In the genomic region with DNA sequence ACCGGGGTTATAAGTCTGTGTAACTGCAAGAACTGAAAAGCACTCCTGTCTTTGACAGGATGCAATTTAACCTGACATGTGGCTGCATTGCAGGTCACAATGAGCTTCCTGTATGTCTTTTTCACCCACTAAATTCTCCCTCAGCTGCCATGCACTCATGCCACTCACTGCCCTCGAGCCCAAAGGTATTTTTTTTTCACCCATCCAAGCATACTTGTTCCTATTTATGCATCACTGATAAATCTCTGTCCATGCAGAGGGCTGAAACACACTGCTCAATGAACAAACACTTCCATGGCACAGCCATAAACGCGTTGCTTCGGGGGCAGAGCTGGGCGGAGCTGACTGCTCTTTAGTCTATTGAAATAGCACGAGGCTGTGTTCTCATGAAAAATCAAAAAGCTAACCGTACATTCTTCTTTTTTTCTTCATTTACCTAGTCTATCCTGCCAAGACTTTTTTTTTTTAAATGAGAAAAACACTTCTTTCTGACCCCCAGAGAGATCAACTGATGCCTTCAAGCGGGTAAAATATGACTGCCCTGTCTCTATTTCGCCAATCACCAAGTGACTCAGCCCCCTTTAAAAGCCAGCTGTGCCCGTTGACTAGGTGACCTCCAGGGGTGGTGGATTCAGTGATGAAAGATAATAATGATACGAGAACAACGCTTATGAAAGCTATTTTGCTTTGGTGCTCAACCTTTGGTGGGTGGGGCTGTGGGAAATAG, we compare ENCODE assay signal across 12 mouse cellular contexts. TPM values are rescaled to one million over a fixed set of nuclear protein-coding genes. Genes with fewer than 3 reads are reported as not detected.
DNase-seq lines count a peak whose midpoint lies in the region; ATAC-seq and TF ChIP-seq lines count a peak whose summit lies in the region.
"Had no signal": no experiment of that assay in that cellular context is flagged by ENCODE, and none has a peak within 500 bp of the region (broad histone marks: within the 10 kb centered on the region; RNA-seq: fewer than 3 reads in every experiment).

No protein-coding gene starts in this region.

- no peaks in the 10 kb centered on the region for H3K27me3 ChIP-seq in MEL (ENCODE audit: control insufficient read depth in 1 of 2, insufficient read depth in 2 of 2, low read length in 2 of 2)
- no peaks in the 10 kb centered on the region for H3K27me3 ChIP-seq in heart, embryonic 16.5 days (ENCODE audit: control insufficient read depth, insufficient read depth, low read length)
- H3K27me3 ChIP-seq: liver, embryonic 12.5 days had no signal

- 46% methylated on average over 13 of the region's 13 CpGs for WGBS in heart, embryonic 16.5 days

- peaks cover 3 to 25% of the 10 kb centered on the region in 2 experiments; a peak in 3 of 4 replicates for H3K4me1 ChIP-seq in MEL (ENCODE audit: control insufficient read depth in 1 of 2, insufficient read depth in 2 of 2, low read length in 2 of 2)
- peaks cover 8% of the 10 kb centered on the region for H3K4me1 ChIP-seq in heart, embryonic 16.5 days (ENCODE audit: control insufficient read depth, insufficient read depth, low read length)
- H3K4me1 ChIP-seq: liver, embryonic 12.5 days had no signal

- no peaks in the 10 kb centered on the region for H3K9me3 ChIP-seq in MEL (replicated peaks; ENCODE audit: insufficient read depth, low read length)
- H3K9me3 ChIP-seq in heart, embryonic 16.5 days (replicated peaks; ENCODE audit: control insufficient read depth, low read length), result no peaks in the 10 kb centered on the region
- H3K9me3 ChIP-seq: liver, embryonic 12.5 days had no signal

- no peaks in the 10 kb centered on the region for H3K79me2 ChIP-seq in MEL (ENCODE audit: control insufficient read depth, insufficient read depth, low read length, poor library complexity)

- peak overlapping the region; percentile 66 for H3K9ac ChIP-seq in MEL (ENCODE audit: control insufficient read depth, low read depth, low read length, poor library complexity, severe bottlenecking)
- H3K9ac ChIP-seq in heart, embryonic 16.5 days (ENCODE audit: low read length), result peak overlapping the region; percentile 49
- H3K9ac ChIP-seq: liver, embryonic 12.5 days had no signal

- TF ChIP-seq RAD21 in MEL (IDR thresholded peaks at IDR 0.05; ENCODE audit: low read depth, low read length), result no peak

- no peak for DNase-seq in layer of hippocampus, adult 2 months (ENCODE audit: low spot score in 2 of 2)
- DNase-seq in layer of hippocampus, adult 18-20 months (ENCODE audit: low spot score in 2 of 2), result no peak
- DNase-seq in MEL (ENCODE audit: low read depth, low spot score), result peak; percentile 44
- peak; percentile 28 to 43 for DNase-seq in natural killer cell, adult 2 months (ENCODE audit: low spot score in 2 of 2)
- no peak for DNase-seq in ovary, postnatal 10 days (ENCODE audit: low spot score)
- DNase-seq in right cerebral cortex, postnatal 4 days, result no peak
- DNase-seq: kidney, postnatal 36 days had no signal

- no peak for TF ChIP-seq CTCF in layer of hippocampus, adult 2 months (conservative IDR thresholded peaks at IDR 0.05)
- TF ChIP-seq CTCF in MEL (IDR thresholded peaks at IDR 0.05 in 2 of 3, conservative IDR thresholded peaks at IDR 0.05 in 1 of 3; ENCODE audit: control insufficient read depth in 1 of 3, insufficient read depth in 1 of 3, low read depth in 2 of 3, low read length in 3 of 3, poor library complexity in 1 of 3, severe bottlenecking in 1 of 3), result no peak

- H3K4me3 ChIP-seq in layer of hippocampus, adult 2 months, result peak overlapping the region; percentile 40
- H3K4me3 ChIP-seq in MEL (ENCODE audit: control insufficient read depth in 1 of 2, insufficient read depth in 1 of 2, low read depth in 2 of 2, low read length in 2 of 2), result peak overlapping the region; percentile 68 to 83
- H3K4me3 ChIP-seq in heart, embryonic 16.5 days (ENCODE audit: low read length), result peak overlapping the region; percentile 36
- H3K4me3 ChIP-seq: liver, embryonic 12.5 days had no signal

- H3K36me3 ChIP-seq in MEL (ENCODE audit: control insufficient read depth in 1 of 2, insufficient read depth in 2 of 2, low read length in 2 of 2), result peaks cover 0 to 4% of the 10 kb centered on the region in 2 experiments; a peak in 2 of 4 replicates
- H3K36me3 ChIP-seq in heart, embryonic 16.5 days (ENCODE audit: control insufficient read depth, insufficient read depth), result no peaks in the 10 kb centered on the region
- H3K36me3 ChIP-seq: liver, embryonic 12.5 days had no signal

- TF ChIP-seq EP300 in MEL (IDR thresholded peaks at IDR 0.05; ENCODE audit: low read depth in 1 of 2, low read length in 2 of 2), result no peak

- no peak for TF ChIP-seq POLR2A in MEL (IDR thresholded peaks at IDR 0.05; ENCODE audit: control insufficient read depth in 1 of 2, insufficient read depth in 1 of 2, low read depth in 1 of 2, low read length in 2 of 2, poor library complexity in 1 of 2)

- peak overlapping the region; percentile 73 for H3K27ac ChIP-seq in layer of hippocampus, adult 2 months
- peak overlapping the region; percentile 65; the same call in 1 of the 2 replicates for H3K27ac ChIP-seq in MEL (ENCODE audit: control insufficient read depth, low read depth, low read length)
- no peak overlapping the region for H3K27ac ChIP-seq in heart, embryonic 16.5 days (ENCODE audit: low read length)
- H3K27ac ChIP-seq: liver, embryonic 12.5 days had no signal

- no peak for ATAC-seq in heart, embryonic 16.5 days (replicated peaks; ENCODE audit: extremely low read depth, insufficient read depth, low FRiP score)
- ATAC-seq in megakaryocyte, adult 5-6 weeks (ENCODE audit: poor library complexity, severe bottlenecking), result no peak
- ATAC-seq: liver, embryonic 12.5 days had no signal

- peak overlapping the region; percentile 66 for H3K4me2 ChIP-seq in heart, embryonic 16.5 days (ENCODE audit: low read depth, low read length)
- H3K4me2 ChIP-seq: liver, embryonic 12.5 days had no signal

TF ChIP-seq in MEL, 35 proteins besides CTCF, POLR2A, EP300 and RAD21:
- TF ChIP-seq MYB (IDR thresholded peaks at IDR 0.05; ENCODE audit: low read depth, low read length) (no peak), GATA1 (IDR thresholded peaks at IDR 0.05; ENCODE audit: low read depth, low read length) (0 out of 2 replicates have a peak, but pooled peaks have one; percentile 22)

RNA-seq across cellular contexts. Expression of a gene that starts 44.6 kb away (rescaled TPM):
- total RNA-seq in layer of hippocampus, adult 2 months (2021), result not detected
- not detected for total RNA-seq in layer of hippocampus, adult 18-20 months (2021)
- total RNA-seq in MEL (2012; rRNA removed), result 0.39 and 0.85 TPM in 2 replicates
- 1 to 10 TPM in 1 of 2 experiments, not detected in 1; 7.5 TPM for polyA plus RNA-seq in MEL (2012; ENCODE audit: insufficient read depth in 1 of 2, insufficient read length in 2 of 2, low read depth in 1 of 2, low replicate concordance in 2 of 2, missing spikeins in 1 of 2)
- 0.21 TPM in 1 of 2 replicates, not detected in the other for polyA plus RNA-seq in heart, embryonic 16.5 days (2015; fragmentation: Nextera tagmentation; extraction: Ambion mirVana)
- 0.40 TPM in 1 of 2 replicates, not detected in the other for total RNA-seq in megakaryocyte, adult 5-6 weeks (2015)
- total RNA-seq in megakaryocyte, adult 5-6 weeks (2017), result not detected in 2 replicates
- total RNA-seq: neutrophil, adult 5-6 weeks had no signal
- polyA plus RNA-seq: frontal cortex, adult 2 months; liver, embryonic 12.5 days had no signal

RNA-seq across cellular contexts. Expression of a gene that starts 45.3 kb away (rescaled TPM):
- under 1 TPM in 1 of 2 experiments, not detected in 1; 0.29 TPM for total RNA-seq in layer of hippocampus, adult 2 months (2021)
- not detected for total RNA-seq in layer of hippocampus, adult 18-20 months (2021)
- not detected in 2 replicates for total RNA-seq in MEL (2012; rRNA removed)
- not detected for polyA plus RNA-seq in MEL (2012; ENCODE audit: insufficient read depth in 1 of 2, insufficient read length in 2 of 2, low read depth in 1 of 2, low replicate concordance in 2 of 2, missing spikeins in 1 of 2)
- polyA plus RNA-seq in heart, embryonic 16.5 days (2015; fragmentation: Nextera tagmentation; extraction: Ambion mirVana), result not detected in 2 replicates
- total RNA-seq in megakaryocyte, adult 5-6 weeks (2015), result not detected in 2 replicates
- not detected in 2 replicates for total RNA-seq in megakaryocyte, adult 5-6 weeks (2017)
- total RNA-seq: neutrophil, adult 5-6 weeks had no signal
- polyA plus RNA-seq: liver, embryonic 12.5 days had no signal

Comparison
In these comparisons a context has a peak if more than half of its experiments do, and no peak if none do; other contexts are left out.
1. DNase-seq: peak in MEL (single experiment) and natural killer cell, adult 2 months (2 of 2); none in layer of hippocampus, adult 2 months (0 of 2), layer of hippocampus, adult 18-20 months (0 of 2), ovary, postnatal 10 days (single experiment) and right cerebral cortex, postnatal 4 days (single experiment).
2. Peak in every context shown above with its lines, with median percentiles within 50 percentile points of each other: H3K4me3 ChIP-seq.